Mouse (Mus musculus) ovary, postnatal 36 days (tissue): ENCODE measurements around the gene Sdc3.
A peak's percentile ranks its signal among the peaks of the same experiment; 100 is the strongest.

ENCODE experiments used
- DNase-seq: peaks from one replicate; pipeline ENCODE4 v3.0.0; 2022; ENCODE audit warnings: low spot score, mixed read lengths

Sdc3 gene

DNA sequence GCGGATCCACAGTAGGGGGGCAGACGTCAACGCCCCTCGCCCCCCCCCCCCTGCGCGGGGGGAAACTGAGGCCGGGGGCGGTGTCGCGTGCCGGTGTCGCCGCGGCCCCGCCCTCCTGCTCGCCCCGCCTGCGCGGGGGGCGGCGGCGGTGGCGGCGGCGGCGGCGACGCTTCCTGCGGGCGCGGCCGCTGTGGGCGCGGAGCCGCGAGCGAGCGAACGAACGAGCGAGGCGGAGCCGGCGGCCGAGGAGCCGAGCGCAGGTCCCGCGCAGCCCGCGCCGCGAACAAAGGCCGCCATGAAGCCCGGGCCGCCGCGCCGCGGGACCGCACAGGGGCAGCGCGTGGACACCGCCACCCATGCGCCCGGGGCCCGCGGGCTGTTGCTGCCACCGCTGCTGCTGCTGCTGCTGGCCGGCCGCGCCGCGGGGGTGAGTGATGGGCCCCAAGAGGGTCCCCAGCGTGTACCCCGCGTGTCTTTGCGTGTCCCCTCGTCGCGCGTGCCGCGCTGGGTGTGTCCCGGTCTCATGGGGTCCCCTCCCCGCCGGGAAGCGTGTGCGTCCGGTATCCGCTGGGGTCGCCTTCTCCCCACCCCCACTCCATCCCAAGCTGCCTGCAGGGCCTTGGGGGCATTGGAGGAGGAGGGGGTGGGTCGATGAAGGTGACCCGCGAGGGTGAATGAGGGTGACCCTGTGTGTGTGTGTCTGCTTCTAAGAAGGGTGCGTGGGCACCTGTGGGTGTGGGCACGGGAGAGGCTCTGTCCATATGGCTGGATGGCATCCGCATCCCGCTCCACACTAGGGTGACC lies at the start of gene Sdc3:
Gene Sdc3 (plus strand): TSS at position 162 of the 804 bp plus-strand sequence.
- DNase-seq = peak; percentile 53

DNA sequence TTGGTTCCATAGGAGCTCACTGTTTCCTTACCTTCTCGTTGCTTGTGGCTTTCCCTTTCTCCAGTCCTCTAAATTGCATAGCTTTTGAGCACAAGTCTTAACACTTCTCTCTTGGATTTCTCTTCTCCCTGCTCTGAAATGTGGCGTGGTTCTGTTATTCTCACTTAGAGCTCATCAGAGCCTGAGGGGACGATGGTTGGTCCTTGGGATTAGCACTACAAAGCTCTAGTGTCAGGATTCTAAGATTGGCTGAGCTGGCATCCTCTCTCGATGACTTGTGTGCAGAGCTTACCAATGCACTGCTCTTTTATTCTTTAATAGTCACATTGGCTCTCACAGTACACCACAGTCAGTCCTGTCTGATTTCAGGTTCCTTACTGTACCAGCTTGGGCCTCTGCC lies 48.3 kb upstream of the Sdc3 start:
- no peak for DNase-seq

DNA sequence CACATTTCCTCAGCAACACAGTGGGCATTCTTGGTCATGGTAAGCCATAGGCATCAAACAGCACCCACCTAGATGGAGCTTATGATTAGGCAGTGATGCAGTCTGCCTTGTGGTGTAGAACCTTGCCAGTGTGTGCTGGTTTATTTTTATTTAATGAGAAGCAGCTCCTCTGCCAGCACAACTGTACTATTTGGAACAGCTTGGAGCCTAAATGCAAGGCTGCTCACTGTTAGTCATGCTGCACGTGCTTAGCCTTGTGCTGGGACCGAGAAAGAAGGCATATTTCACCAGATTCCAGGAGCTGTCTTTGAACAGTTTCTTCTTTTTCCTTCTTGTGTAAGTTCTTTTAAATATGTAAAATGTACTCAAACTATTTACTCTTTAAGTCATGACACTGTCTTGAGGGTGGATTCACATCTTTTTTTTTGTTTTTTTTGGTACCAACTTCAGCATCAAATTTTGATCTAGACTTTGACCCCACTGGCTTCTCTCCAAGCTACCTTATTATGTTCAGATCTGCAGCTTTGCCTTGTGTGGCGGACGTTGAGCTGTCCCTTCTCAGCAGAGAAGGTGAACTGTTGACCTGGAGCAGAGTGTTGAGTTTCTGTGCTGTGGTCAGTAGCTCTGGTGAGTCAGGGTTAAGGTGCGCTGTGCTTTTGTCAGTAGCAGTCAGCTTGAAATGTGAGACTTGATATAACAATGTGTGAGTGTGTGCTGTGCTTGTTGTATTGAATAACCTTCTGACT lies 46.6 kb upstream of the Sdc3 start:
- no peak for DNase-seq

DNA sequence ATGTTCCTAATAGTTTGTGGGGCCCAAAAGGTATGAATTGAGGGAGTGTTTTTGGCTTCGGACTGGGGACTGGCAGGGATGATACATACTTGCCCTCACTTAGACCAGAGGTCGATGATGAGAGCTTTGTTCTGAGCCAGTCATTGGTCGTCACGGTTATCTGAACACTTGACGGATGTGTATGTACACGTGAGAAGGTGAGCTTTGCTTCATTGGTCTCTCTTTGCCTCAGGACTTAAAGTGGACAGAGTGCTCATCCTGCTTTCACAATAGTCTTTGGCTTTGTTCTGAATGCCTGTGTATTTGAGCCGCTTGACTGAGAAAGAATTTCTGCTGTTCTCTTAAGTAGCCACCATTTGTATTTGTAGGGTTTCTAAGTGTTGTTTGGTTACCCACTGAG lies 42.8 kb upstream of the Sdc3 start:
- DNase-seq = no peak

DNA sequence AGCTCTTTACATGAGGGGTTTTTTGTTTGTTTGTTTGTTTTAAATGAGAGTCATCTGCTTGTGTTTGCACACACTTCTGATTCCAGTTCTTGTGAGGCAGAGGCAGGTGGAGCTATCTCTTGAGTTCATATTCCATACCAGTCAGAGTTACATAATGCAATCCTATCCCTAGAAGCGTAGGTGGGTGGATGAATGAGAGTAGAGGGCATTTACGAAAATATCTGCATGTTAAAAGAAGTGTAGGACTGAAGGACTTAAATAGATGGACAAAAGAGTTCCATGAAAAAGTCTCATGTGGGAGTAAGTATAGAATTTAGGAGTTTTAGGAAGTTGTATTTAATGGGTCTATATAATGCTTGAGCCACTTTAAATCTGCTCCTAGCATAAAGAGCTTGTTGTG lies 40.4 kb upstream of the Sdc3 start:
- DNase-seq = no peak

- DNase-seq = no peak
Measured at GRCm38 (mm10) chr4:130752591-130752990, 39.7 kb upstream of the Sdc3 start.

DNA sequence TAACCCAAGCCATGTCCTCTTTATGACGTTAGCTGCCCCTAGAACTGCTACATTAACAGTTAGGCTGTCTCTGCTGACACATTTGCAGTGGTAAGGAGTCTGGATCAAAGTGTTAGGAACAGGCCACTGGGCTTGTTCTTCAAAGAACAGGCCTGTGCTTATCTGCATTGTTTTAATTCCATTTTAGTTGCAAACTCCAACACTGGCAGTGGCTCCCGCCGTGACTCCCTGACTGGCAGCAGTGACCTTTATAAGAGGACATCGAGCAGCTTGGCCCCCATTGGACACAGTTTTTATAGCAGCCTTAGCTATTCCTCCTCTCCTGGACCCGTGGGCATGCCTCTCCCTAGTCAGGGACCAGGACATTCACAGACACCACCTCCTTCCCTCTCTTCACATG lies 38.6 kb upstream of the Sdc3 start:
- DNase-seq = no peak

DNA sequence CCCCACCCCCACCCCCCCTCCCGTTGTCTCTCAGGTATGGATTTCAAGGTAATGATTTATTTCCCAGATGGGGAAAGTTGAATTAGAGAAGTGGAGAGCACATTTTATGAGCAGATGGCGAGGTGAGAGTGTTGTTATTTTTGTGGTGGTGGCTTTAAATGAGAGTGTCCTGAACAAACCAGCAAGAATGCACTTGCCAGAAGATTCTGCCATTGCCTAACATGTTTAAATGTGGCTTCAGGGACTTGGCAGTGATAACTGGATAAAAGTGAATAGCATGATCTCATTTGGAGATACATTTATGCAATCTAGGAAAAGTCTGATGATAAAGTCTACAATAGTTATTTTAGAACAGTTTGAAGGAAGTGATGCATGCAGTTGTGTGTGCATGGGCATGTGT lies 37.6 kb upstream of the Sdc3 start:
- DNase-seq = no peak

DNA sequence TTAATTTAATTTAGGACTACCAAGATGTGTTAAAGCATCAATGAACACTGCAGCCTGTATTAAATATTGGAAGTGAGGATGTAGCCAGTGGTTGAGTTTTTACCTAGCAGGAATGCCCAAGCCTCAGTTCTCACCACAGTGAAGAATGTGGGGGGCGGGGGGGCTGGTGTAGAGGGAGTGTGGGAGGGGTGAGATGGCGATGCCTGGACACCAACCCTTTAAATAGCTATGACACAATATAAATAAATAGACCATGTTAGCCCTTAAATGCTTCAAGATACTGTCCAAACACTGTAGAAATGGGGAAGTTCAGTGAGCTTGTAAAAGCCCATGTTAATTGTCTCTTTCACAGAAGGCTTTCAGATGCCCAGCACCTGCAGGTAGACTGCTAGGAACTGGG lies 32.5 kb upstream of the Sdc3 start:
- DNase-seq = no peak

DNA sequence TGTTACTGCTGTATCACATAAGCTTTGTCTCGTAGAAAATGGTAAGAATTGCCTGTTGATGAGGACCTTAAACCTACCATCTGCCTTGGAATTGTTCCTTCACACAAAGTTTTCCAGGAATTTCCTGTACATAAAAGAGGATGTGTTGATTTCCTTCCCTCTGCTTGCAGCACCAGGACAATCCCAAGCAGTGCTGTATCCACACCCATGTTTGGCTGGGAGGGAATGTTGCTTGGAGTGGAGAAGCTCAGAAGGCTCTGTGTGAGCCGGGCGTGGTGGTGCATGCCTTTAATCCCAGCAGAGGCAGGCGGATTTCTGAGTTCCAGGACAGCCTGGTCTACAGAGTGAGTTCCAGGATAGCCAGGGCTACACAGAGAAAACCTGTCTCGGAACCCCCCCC lies 30.5 kb upstream of the Sdc3 start:
- DNase-seq = no peak

DNA sequence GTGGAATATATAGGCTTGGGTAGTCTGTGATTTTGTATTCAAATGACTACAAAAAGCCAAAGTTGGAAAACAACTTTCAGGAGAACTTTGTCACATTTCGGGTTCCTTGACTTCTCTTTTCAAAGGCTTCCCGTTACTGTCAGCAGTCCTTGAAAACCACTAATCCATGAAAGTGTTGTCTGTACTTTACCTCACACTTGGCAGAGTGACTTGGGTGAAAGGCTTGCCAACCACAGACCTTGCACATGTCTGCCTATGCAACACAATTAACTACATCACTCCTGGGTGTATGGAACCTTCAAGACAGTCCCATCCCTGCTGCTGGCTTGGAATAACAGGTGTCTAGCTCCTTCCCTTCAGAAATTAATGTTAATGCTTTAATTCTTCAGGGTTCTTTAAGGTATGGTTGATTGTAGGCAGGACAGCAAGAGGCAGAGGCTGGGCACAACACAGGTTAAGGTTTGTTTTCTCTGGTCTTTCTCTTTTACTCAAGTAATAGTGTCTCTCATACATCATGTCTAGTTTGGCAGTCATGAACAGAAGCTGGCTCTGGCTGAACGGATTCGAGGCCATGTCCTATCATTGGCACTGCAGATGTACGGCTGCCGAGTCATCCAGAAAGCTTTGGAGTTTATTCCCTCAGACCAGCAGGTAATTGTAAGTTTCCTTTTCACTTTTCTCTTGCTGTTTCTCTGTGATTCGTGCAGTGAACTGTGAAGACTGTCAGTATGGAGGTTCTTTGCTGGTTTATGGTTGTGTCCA lies 26.8 kb upstream of the Sdc3 start:
- DNase-seq = no peak

DNA sequence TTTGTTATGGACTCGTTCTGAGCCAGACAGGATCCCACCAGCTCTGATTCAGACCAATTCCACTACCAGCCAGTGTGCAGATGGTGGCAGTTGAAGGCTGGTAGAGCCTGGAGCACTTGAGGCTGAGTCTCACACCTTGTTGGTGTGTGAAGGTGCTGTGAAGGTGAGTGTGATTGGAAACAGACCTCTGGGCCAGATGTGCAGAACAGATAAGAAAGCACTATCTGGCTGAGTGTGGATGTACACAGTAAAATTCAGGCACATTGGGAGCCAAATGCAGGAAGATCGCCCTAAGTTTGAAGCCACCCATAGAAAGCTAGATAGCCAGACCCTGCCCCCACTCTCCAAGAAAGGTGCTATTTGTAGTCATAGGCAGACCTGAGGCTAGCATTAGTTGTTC lies 25.9 kb upstream of the Sdc3 start:
- no peak for DNase-seq

GRCm38 (mm10) chr4:130766926-130767325 lies 25.4 kb upstream of the Sdc3 start:
- no peak for DNase-seq

DNA sequence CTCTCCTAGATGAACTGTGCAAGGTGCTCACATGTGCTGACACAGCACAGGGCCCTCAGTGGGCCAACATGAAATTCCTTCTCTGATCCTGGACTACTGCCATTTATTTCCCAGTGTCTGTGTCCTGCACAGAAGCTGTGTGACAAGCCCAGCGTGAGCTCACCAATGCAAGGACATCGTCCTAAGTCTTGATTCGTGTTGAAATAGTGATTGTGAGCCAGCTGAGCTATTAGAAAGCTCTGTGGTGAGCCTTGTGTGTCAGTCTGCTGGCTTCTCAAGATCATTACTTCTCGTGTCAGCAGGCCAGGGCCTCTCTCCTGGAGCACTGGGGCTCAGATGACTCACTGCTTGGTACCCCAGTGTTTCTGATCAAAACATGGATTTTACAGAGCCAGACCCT lies 18.4 kb upstream of the Sdc3 start:
- no peak for DNase-seq

- DNase-seq = no peak
Measured at GRCm38 (mm10) chr4:130774822-130775221, 17.5 kb upstream of the Sdc3 start.

DNA sequence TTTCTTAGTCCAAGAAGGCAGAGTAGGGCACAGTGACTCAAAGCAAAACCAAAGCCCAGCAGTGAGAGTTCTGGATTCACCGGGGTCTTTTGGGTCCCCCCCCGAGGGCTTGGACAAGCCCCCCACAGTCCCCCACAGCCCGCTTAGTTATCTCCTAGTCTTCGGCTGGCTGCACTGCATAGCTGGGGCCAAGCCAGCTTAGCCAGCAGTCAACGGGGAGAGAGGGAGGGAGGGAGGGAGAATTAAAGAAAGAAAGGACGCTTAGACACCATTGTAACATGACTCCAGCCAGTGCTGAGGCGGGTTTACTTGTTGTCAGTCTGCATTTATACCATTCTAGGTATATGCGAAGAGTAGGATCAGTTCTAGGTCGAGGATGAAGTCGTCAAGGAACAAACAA lies 14.7 kb upstream of the Sdc3 start:
- no peak for DNase-seq

- no peak for DNase-seq
Measured at GRCm38 (mm10) chr4:130779037-130779436, 13.3 kb upstream of the Sdc3 start.

GRCm38 (mm10) chr4:130782492-130782891 lies 9.8 kb upstream of the Sdc3 start:
- no peak for DNase-seq

GRCm38 (mm10) chr4:130784755-130785154 lies 7.6 kb upstream of the Sdc3 start:
- DNase-seq = peak; percentile 45

DNA sequence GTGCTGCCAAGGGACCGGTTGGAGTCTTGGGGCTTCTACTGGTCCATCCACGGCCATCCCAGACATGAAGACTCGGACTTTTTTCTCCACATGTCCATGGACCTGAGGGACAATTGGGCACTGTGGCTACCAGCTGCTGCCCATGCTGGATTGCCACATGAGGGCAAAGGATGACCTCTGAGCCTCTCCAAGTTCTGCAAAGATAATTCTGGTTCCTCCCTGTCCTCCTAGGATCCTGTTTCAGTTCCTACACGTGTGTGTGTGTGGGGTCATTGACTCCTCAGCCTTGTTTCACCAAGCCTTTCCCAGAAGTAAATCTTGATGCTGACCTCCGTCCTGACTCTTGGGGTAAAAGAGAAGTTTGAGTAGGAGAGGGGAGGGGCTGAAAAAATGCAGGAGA lies 4.8 kb upstream of the Sdc3 start:
- no peak for DNase-seq

- peak; percentile 78 for DNase-seq
Measured at GRCm38 (mm10) chr4:130790180-130790579, 2.2 kb upstream of the Sdc3 start.

GRCm38 (mm10) chr4:130791811-130792375 lies 444 bp upstream of the Sdc3 start:
- DNase-seq = peak; percentile 32

DNA sequence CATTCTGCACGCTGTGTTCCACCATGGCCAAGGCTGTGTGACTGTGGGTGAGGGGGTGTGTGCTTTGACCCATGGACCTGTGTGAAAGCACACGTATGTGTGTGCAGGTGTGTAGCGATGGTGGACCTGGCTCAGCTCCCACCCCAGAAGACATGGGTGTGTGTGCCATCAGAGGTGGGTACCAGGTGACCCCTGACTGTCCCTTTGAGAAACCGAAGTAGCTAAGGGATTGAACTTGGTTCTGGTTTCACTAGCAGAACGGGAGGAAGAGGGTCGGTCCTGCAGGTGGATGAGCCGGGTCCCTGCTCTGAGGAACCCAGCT lies 804 bp downstream of the Sdc3 start:
- no peak for DNase-seq
